Mouse (Mus musculus) forebrain, embryonic 13.5 days (tissue): ENCODE measurements around the gene Dagla. TPM values are rescaled to one million over a fixed set of nuclear protein-coding genes. Genes with fewer than 3 reads are reported as not detected.

Source experiments
- ATAC-seq: fragments of 200-750 bp; cut with Nextera tagmentation; 2 replicates; pipeline ENCODE4 v1.8.0; 2017
- H3K27ac ChIP-seq: fragments of 300-500 bp; sonication (generic); 2 replicates; pipeline ENCODE4 v1.5.1; 2015; ENCODE audit warnings: inconsistent platforms, mild to moderate bottlenecking, moderate library complexity
- H3K27me3 ChIP-seq: fragments of 300-500 bp; sonication (generic); 2 replicates; pipeline ENCODE4 v1.6.1; 2015; ENCODE audit warnings: mild to moderate bottlenecking, inconsistent platforms
- H3K36me3 ChIP-seq: fragments of 300-500 bp; sonication (generic); 2 replicates; pipeline ENCODE4 v1.6.1; 2015; ENCODE audit warnings: mild to moderate bottlenecking, inconsistent platforms; ENCODE audit not compliant: poor library complexity, severe bottlenecking
- H3K4me1 ChIP-seq: fragments of 300-500 bp; sonication (generic); 2 replicates; pipeline ENCODE4 v1.6.1; 2015; ENCODE audit warnings: inconsistent platforms
- H3K4me2 ChIP-seq: fragments of 300-500 bp; sonication (generic); 2 replicates; pipeline ENCODE4 v1.6.1; 2015; ENCODE audit warnings: inconsistent platforms, mild to moderate bottlenecking, moderate library complexity
- H3K4me3 ChIP-seq: fragments of 300-500 bp; sonication (generic); 2 replicates; pipeline ENCODE4 v1.5.1; 2015; ENCODE audit warnings: mild to moderate bottlenecking, inconsistent platforms
- H3K9ac ChIP-seq: fragments of 300-500 bp; sonication (generic); 2 replicates; pipeline ENCODE4 v1.6.1; 2015; ENCODE audit warnings: mild to moderate bottlenecking, inconsistent platforms
- H3K9me3 ChIP-seq: fragments of 300-500 bp; sonication (generic); replicated peaks from 2 replicates; pipeline ENCODE4 v1.6.1; 2016; ENCODE audit warnings: inconsistent platforms
- WGBS: fragments of 180-500 bp; shearing (Covaris S2); methylation state at CpG from one replicate; pipeline ENCODE4 v1.1.7; 2015; 5-methylcytosine and 5-hydroxymethylcytosine counted together
- polyA plus RNA-seq: library from polyadenylated mRNA; unstranded; fragments of >200 nt; fragmentation: Nextera tagmentation; extraction: Ambion mirVana; gene quantifications from 2 replicates; pipeline ENCODE4 v1.2.1, GENCODE M21; 2015

The Dagla gene
- polyA plus RNA-seq, 1 experiment from 2014 or later = 3.2 TPM

GRCm38 (mm10) chr19:10247165-10247564 is 57.5 kb downstream of the Dagla start:
- Histone ChIP-seq H3K4me2 (no peak overlapping the region), H3K27me3 (no peaks in the 10 kb centered on the region), H3K4me3 (no peak overlapping the region), H3K9ac (no peak overlapping the region; the same call in 1 of the 2 replicates), H3K36me3 (no peaks in the 10 kb centered on the region), H3K27ac (no peak overlapping the region), H3K4me1 (no peaks in the 10 kb centered on the region), H3K9me3 (no peaks in the 10 kb centered on the region)
- WGBS = 51% methylated on average over 6 of the region's 6 CpGs
- ATAC-seq = no peak

- Histone ChIP-seq H3K4me3 (no peak overlapping the region), H3K27ac (no peak overlapping the region), H3K9ac (no peak overlapping the region), H3K36me3 (no peaks in the 10 kb centered on the region), H3K27me3 (peaks cover 19% of the 10 kb centered on the region), H3K4me1 (peaks cover 6% of the 10 kb centered on the region; the same call in 1 of the 2 replicates), H3K9me3 (no peaks in the 10 kb centered on the region), H3K4me2 (no peak overlapping the region)
- 7% methylated on average over 3 of the region's 3 CpGs for WGBS
- no peak for ATAC-seq
Observed at GRCm38 (mm10) chr19:10244183-10244582, 60.5 kb downstream of the Dagla start.

- Histone ChIP-seq H3K27ac (no peak overlapping the region), H3K36me3 (no peaks in the 10 kb centered on the region), H3K4me1 (peaks cover 6% of the 10 kb centered on the region; the same call in 1 of the 2 replicates), H3K4me3 (no peak overlapping the region), H3K9me3 (no peaks in the 10 kb centered on the region), H3K9ac (no peak overlapping the region), H3K27me3 (peaks cover 22% of the 10 kb centered on the region), H3K4me2 (no peak overlapping the region)
- WGBS = 9% methylated on average over 8 of the region's 8 CpGs
- ATAC-seq = no peak
Observed at GRCm38 (mm10) chr19:10242916-10243315, 61.8 kb downstream of the Dagla start.

- peak within 1 kb of the TSS; percentile 67 for H3K9ac ChIP-seq
- H3K9me3 ChIP-seq = no peaks in the 10 kb centered on the region
- peak within 1 kb of the TSS; percentile 44 for H3K4me3 ChIP-seq
- 7% methylated on average over 43 of the region's 43 CpGs for WGBS
- peak within 1 kb of the TSS; percentile 79 for H3K4me2 ChIP-seq
- H3K27ac ChIP-seq = no peak within 1 kb of the TSS
- peaks cover 6% of the 10 kb centered on the region; the same call in 1 of the 2 replicates for H3K4me1 ChIP-seq
- H3K36me3 ChIP-seq = no peaks in the 10 kb centered on the region
- ATAC-seq = peak; percentile 81
- H3K27me3 ChIP-seq = peaks cover 22% of the 10 kb centered on the region
Observed at GRCm38 (mm10) chr19:10240654-10241305, 63.9 kb downstream of the Dagla start, which contains the start of gene Myrf. Myrf (minus strand) TSS chr19:10240748.

GRCm38 (mm10) chr19:10239975-10240653 is 64.6 kb downstream of the Dagla start:
- H3K27me3 ChIP-seq = peaks cover 22% of the 10 kb centered on the region
- no peak; the same call in 1 of the 2 replicates for ATAC-seq
- H3K9ac ChIP-seq = peak overlapping the region; percentile 67
- no peaks in the 10 kb centered on the region for H3K36me3 ChIP-seq
- peak overlapping the region; percentile 79 for H3K4me2 ChIP-seq
- no peak overlapping the region for H3K27ac ChIP-seq
- H3K9me3 ChIP-seq = no peaks in the 10 kb centered on the region
- H3K4me3 ChIP-seq = peak overlapping the region; percentile 44
- peaks cover 6% of the 10 kb centered on the region; the same call in 1 of the 2 replicates for H3K4me1 ChIP-seq
- 4% methylated on average over 22 of the region's 26 CpGs for WGBS

GRCm38 (mm10) chr19:10239419-10239818 is 65.3 kb downstream of the Dagla start:
- H3K36me3 ChIP-seq = no peaks in the 10 kb centered on the region
- 47% methylated on average over 2 of the region's 2 CpGs for WGBS
- peaks cover 22% of the 10 kb centered on the region for H3K27me3 ChIP-seq
- no peak overlapping the region for H3K4me2 ChIP-seq
- H3K9ac ChIP-seq = no peak overlapping the region
- ATAC-seq = no peak; the same call in 1 of the 2 replicates
- no peaks in the 10 kb centered on the region for H3K9me3 ChIP-seq
- H3K4me3 ChIP-seq = no peak overlapping the region
- H3K27ac ChIP-seq = no peak overlapping the region
- H3K4me1 ChIP-seq = peaks cover 6% of the 10 kb centered on the region; the same call in 1 of the 2 replicates

- no peak overlapping the region for H3K27ac ChIP-seq
- no peaks in the 10 kb centered on the region for H3K9me3 ChIP-seq
- H3K4me3 ChIP-seq = no peak overlapping the region
- H3K9ac ChIP-seq = no peak overlapping the region
- H3K27me3 ChIP-seq = peaks cover 22% of the 10 kb centered on the region
- H3K4me1 ChIP-seq = peaks cover 6% of the 10 kb centered on the region; the same call in 1 of the 2 replicates
- no peak overlapping the region for H3K4me2 ChIP-seq
- WGBS = 65% methylated on average over 3 of the region's 3 CpGs
- ATAC-seq = no peak
- H3K36me3 ChIP-seq = no peaks in the 10 kb centered on the region
Observed at GRCm38 (mm10) chr19:10238477-10238876, 66.2 kb downstream of the Dagla start.

GRCm38 (mm10) chr19:10235784-10236565 is 68.7 kb downstream of the Dagla start:
- peaks cover 6% of the 10 kb centered on the region; the same call in 1 of the 2 replicates for H3K4me1 ChIP-seq
- no peak overlapping the region for H3K4me3 ChIP-seq
- H3K9me3 ChIP-seq = no peaks in the 10 kb centered on the region
- no peaks in the 10 kb centered on the region for H3K36me3 ChIP-seq
- H3K27ac ChIP-seq = no peak overlapping the region
- no peak overlapping the region for H3K4me2 ChIP-seq
- peaks cover 29% of the 10 kb centered on the region for H3K27me3 ChIP-seq
- H3K9ac ChIP-seq = no peak overlapping the region
- WGBS = 88% methylated on average over 9 of the region's 9 CpGs
- no peak for ATAC-seq

GRCm38 (mm10) chr19:10232327-10233017 is 72.2 kb downstream of the Dagla start:
- Histone ChIP-seq H3K4me1 (no peaks in the 10 kb centered on the region), H3K9ac (no peak overlapping the region), H3K4me2 (no peak overlapping the region), H3K27me3 (peaks cover 15% of the 10 kb centered on the region), H3K4me3 (no peak overlapping the region), H3K36me3 (no peaks in the 10 kb centered on the region), H3K27ac (no peak overlapping the region), H3K9me3 (no peaks in the 10 kb centered on the region; the same call in 1 of the 2 replicates)
- 26% methylated on average over 9 of the region's 9 CpGs for WGBS
- ATAC-seq = no peak

- Histone ChIP-seq H3K4me1 (no peaks in the 10 kb centered on the region), H3K27ac (no peak overlapping the region), H3K9ac (no peak overlapping the region), H3K27me3 (peaks cover 15% of the 10 kb centered on the region), H3K4me2 (no peak overlapping the region), H3K4me3 (no peak overlapping the region), H3K9me3 (no peaks in the 10 kb centered on the region; the same call in 1 of the 2 replicates), H3K36me3 (no peaks in the 10 kb centered on the region)
- no peak for ATAC-seq
- WGBS = 8% methylated on average over 5 of the region's 5 CpGs
Observed at GRCm38 (mm10) chr19:10231871-10232270, 72.8 kb downstream of the Dagla start.

GRCm38 (mm10) chr19:10231016-10231415 is 73.7 kb downstream of the Dagla start:
- Histone ChIP-seq H3K4me2 (no peak overlapping the region), H3K36me3 (no peaks in the 10 kb centered on the region), H3K9me3 (no peaks in the 10 kb centered on the region; the same call in 1 of the 2 replicates), H3K27ac (no peak overlapping the region), H3K4me1 (no peaks in the 10 kb centered on the region), H3K27me3 (peaks cover 15% of the 10 kb centered on the region), H3K4me3 (no peak overlapping the region), H3K9ac (no peak overlapping the region)
- 7% methylated on average over 7 of the region's 7 CpGs for WGBS
- no peak for ATAC-seq
